Mouse (Mus musculus): ENCODE measurements around the gene Hist1h3i. TPM values are rescaled to one million over a fixed set of nuclear protein-coding genes. Genes with fewer than 3 reads are reported as not detected.
"Not testable (repeated sequence)": the region's sequence is repeated elsewhere in the genome, so short reads cannot be mapped to it uniquely, and the experiment has no call there.

Gene Hist1h3i
- polyA plus RNA-seq, 1 experiment = 46.3 TPM

DNA sequence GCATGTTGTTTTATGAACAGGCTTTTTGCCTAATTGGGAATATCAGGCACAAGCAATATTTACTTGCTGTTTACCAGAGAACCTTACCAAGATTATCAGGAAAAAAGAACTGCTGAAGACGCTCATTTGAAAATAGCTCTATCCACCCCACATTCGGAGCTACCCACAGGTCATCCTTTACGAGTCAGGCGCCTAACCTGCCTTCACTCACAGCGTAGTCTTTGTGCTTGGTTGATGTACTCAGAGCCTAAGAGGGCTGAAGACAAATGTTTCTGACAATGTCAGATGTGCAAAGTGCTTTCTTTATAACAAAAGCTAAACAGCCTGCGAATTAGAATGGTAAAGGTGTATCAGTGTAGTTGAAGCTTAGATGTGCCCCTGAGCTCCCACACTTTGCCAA is 1.1 kb upstream of the Hist1h3i start:
- 47% methylated on average over 6 of the region's 6 CpGs for WGBS
- DNase-seq (ENCODE audit: low read depth, low spot score) = no peak

GRCm38 (mm10) chr13:21783734-21784161 is 578 bp upstream of the Hist1h3i start:
- WGBS = 3% methylated on average over 9 of the region's 9 CpGs
- DNase-seq (ENCODE audit: low read depth, low spot score) = no peak

DNA sequence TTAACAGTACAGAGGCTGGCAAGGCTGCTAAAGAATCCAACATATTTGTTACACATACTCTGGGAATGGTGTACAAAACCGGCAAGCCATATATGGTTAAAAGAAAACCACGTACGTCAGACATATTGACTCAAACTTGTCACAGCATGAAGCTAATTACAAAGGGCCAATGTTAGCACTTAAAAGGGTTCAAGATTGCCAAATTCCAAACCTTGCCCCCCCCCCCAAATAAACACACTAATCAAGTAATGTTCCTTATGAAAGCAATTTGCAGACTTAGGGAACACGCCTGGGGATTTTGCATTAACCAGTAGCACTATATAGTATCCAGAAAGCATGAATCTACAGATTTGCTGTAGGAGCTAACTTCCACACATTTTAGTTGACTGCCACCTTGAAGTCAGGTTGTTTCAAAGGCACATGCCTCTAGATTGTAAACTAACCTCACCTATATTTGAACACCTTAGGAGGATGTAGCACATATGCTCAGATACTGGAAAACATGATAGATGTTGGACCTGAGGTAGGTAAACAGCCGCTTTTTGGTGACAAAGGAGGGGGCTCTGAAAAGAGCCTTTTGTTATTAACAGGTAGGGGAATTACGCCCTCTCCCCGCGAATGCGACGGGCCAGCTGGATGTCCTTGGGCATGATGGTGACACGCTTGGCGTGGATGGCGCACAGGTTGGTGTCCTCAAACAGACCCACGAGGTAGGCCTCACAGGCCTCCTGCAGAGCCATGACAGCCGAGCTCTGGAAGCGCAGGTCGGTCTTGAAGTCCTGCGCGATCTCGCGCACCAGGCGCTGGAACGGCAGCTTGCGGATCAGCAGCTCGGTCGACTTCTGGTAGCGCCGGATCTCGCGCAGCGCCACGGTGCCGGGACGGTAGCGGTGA is 562 bp downstream of the Hist1h3i start:
- WGBS = 1% methylated on average over 15 of the region's 35 CpGs
- not testable (repeated sequence) for DNase-seq (ENCODE audit: low read depth, low spot score)

- no peak for DNase-seq (ENCODE audit: low read depth, low spot score)
- 89% methylated on average over 1 of the region's 1 CpGs for WGBS
These were observed 1.5 kb downstream of the Hist1h3i start for GRCm38 (mm10) chr13:21781639-21782038.

- 43% methylated on average over 6 of the region's 6 CpGs for WGBS
These were observed 2.1 kb downstream of the Hist1h3i start for GRCm38 (mm10) chr13:21781021-21781555.

GRCm38 (mm10) chr13:21779767-21780731 is 3.1 kb downstream of the Hist1h3i start, which contains the start of gene Hist1h1b:
Hist1h1b (minus strand) TSS chr13:21780625.
- WGBS = under 1% methylated on average over 44 of the region's 44 CpGs
- DNase-seq (ENCODE audit: low read depth, low spot score) = no peak

More at GRCm38 (mm10) chr13:21781021-21781555, 2.1 kb downstream of the Hist1h3i start:
- DNase-seq (ENCODE audit: low read depth, low spot score) = no peak

- under 1% methylated on average over 33 of the region's 33 CpGs for WGBS
- peak; percentile 83 for DNase-seq (ENCODE audit: low read depth, low spot score)
These were observed 4.1 kb downstream of the Hist1h3i start for GRCm38 (mm10) chr13:21778814-21779766.

GRCm38 (mm10) chr13:21755707-21756106 is 27.5 kb downstream of the Hist1h3i start:
- WGBS = 59% methylated on average over 1 of the region's 1 CpGs
- no peak for DNase-seq (ENCODE audit: low read depth, low spot score)

DNA sequence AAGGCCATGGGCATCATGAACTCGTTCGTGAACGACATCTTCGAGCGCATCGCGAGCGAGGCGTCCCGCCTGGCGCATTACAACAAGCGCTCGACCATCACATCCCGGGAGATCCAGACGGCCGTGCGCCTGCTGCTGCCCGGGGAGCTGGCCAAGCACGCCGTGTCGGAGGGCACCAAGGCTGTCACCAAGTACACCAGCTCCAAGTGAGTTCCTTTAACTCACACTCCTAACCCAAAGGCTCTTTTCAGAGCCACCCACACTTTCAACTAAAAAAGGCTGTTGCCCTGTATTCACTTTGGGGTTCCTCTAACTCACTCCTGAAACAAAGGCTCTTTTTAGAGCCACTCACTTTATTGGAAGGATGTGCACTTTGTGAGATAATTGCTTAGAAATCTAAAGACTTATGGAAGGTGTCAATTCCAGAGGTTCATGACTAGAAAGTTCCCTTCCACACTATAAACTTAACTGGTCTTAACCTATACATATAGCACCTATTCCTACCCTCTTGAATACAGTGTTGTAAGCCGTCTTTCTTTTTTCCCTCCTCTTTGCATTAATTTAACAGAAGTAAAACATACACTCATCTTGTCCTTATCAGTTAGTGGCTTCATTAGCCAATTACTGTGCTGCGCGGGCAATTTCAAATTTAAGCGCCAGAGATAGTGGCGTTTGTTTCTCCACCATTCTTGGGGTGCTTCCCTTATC is 28.7 kb downstream of the Hist1h3i start:
- under 1% methylated on average over 26 of the region's 26 CpGs for WGBS
- DNase-seq (ENCODE audit: low read depth, low spot score) = not testable (repeated sequence)

DNA sequence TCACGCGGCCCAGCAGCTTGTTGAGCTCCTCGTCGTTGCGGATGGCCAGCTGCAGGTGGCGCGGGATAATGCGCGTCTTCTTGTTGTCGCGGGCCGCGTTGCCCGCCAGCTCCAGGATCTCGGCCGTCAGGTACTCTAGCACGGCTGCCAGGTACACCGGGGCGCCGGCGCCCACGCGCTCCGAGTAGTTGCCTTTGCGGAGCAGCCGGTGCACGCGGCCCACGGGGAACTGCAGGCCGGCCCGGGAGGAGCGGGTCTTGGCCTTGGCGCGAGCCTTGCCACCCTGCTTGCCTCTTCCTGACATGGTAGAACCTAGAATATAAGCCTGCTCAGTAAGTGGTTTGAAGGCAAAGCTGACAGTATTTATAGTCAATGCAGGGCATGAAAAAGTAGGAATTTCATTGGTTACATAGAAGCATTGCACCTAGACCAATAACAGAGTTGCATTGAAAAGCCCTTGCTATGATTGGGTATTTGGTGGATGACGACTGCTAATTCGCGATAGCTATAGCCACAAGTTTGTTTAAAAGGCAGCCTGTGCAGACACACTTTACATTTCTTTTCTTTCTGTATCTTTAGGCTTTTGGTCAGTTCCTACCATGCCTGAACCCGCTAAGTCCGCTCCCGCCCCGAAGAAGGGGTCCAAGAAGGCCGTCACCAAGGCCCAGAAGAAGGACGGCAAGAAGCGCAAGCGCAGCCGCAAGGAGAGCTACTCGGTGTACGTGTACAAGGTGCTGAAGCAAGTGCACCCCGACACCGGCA is 29.5 kb downstream of the Hist1h3i start, which contains the start of the genes Hist1h2ak and Hist1h2bn:
TSS of gene Hist1h2ak (minus strand) at position 304 of the 762 bp plus-strand sequence.
TSS of gene Hist1h2bn (plus strand) at position 600 of the 762 bp plus-strand sequence.
- under 1% methylated on average over 48 of the region's 50 CpGs for WGBS
- peak; percentile 94 for DNase-seq (ENCODE audit: low read depth, low spot score)

GRCm38 (mm10) chr13:21753051-21753523 is 30.1 kb downstream of the Hist1h3i start:
- no peak for DNase-seq (ENCODE audit: low read depth, low spot score)
- WGBS = 4% methylated on average over 10 of the region's 10 CpGs

DNA sequence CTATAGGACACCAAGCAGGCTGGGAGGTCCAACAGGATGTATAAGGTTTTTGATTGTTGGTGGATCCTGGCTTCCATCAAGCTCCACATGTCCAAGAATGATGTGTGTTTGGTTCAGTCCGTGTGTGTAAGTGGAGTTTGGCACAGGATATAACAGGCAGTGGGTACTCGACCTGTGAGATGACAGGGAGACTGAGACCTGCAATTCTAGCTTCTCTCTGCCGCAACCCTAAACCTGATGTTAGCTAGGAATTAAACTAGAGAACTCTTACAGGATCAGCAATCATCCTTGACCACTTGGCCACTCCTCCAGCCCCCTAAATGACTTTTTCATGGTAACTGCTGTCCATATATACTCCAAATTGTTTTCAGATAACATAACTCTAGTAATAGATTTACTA is 30.8 kb downstream of the Hist1h3i start:
- WGBS = 38% methylated on average over 3 of the region's 3 CpGs
- no peak for DNase-seq (ENCODE audit: low read depth, low spot score)

- WGBS = 76% methylated on average over 3 of the region's 3 CpGs
These were observed 31.3 kb downstream of the Hist1h3i start for GRCm38 (mm10) chr13:21751827-21752226.

GRCm38 (mm10) chr13:21751417-21751816 is 31.8 kb downstream of the Hist1h3i start:
- no peak for DNase-seq (ENCODE audit: low read depth, low spot score)

More at GRCm38 (mm10) chr13:21751827-21752226, 31.3 kb downstream of the Hist1h3i start:
- DNase-seq (ENCODE audit: low read depth, low spot score) = no peak

- DNase-seq (ENCODE audit: low read depth, low spot score) = not testable (repeated sequence)
- under 1% methylated on average over 47 of the region's 56 CpGs for WGBS
These were observed 32.8 kb downstream of the Hist1h3i start, which contains the start of gene Hist1h4k for GRCm38 (mm10) chr13:21750159-21751017. Hist1h4k (minus strand) TSS chr13:21750505.
